In genomic region chr9:107375451-107375850, GRCm38 (mm10) we compare ENCODE assay signal across 15 mouse cellular contexts. TPM values are rescaled to one million over a fixed set of nuclear protein-coding genes. Genes with fewer than 3 reads are reported as not detected.
DNase-seq lines count a peak whose midpoint lies in the region; ATAC-seq and TF ChIP-seq lines count a peak whose summit lies in the region.
"Had no signal": no experiment of that assay in that cellular context is flagged by ENCODE, and none has a peak within 500 bp of the region (broad histone marks: within the 10 kb centered on the region; RNA-seq: fewer than 3 reads in every experiment).

No protein-coding gene starts in this region.

- in situ Hi-C loops in ES-E14 (cut with MboI; ENCODE audit: low sequenced_read_pairs in 2 of 2, unreplicated experiment in 2 of 2): no loop called here

- H3K4me2 ChIP-seq in hindbrain, embryonic 16.5 days (ENCODE audit: low read length): no peak overlapping the region
- H3K4me2 ChIP-seq in liver, embryonic 13.5 days: peak overlapping the region; percentile 36; the same call in 1 of the 2 replicates
- H3K4me2 ChIP-seq: midbrain, embryonic 11.5 days had no signal

- H3K27ac ChIP-seq in hindbrain, embryonic 10.5 days: no peak overlapping the region
- H3K27ac ChIP-seq in hindbrain, embryonic 16.5 days (ENCODE audit: low read depth, low read length): no peak overlapping the region
- no peak overlapping the region for H3K27ac ChIP-seq in ES-Bruce4 (ENCODE audit: insufficient read depth, low read length)
- H3K27ac ChIP-seq in ES-E14 (ENCODE audit: insufficient read depth, low read depth, low read length, poor library complexity, severe bottlenecking): no peak overlapping the region
- no peak overlapping the region for H3K27ac ChIP-seq in liver, embryonic 13.5 days

- H3K4me3 ChIP-seq in hindbrain, embryonic 10.5 days: 0 out of 2 replicates have a peak overlapping the region, but pooled peaks have one; percentile 1
- no peak overlapping the region for H3K4me3 ChIP-seq in hindbrain, embryonic 16.5 days (ENCODE audit: low read length)
- peak overlapping the region; percentile 29 for H3K4me3 ChIP-seq in ES-Bruce4 (ENCODE audit: low read depth, low read length)
- H3K4me3 ChIP-seq in ES-E14 (ENCODE audit: insufficient read depth in 1 of 2, low read depth in 1 of 2, low read length in 2 of 2, poor library complexity in 1 of 2, severe bottlenecking in 1 of 2): peak overlapping the region; percentile 22 to 51; a peak in 2 of 4 replicates
- H3K4me3 ChIP-seq in liver, embryonic 13.5 days (replicated peaks): no peak overlapping the region

- H3K9me3 ChIP-seq in hindbrain, embryonic 10.5 days: no peaks in the 10 kb centered on the region
- no peaks in the 10 kb centered on the region for H3K9me3 ChIP-seq in hindbrain, embryonic 16.5 days (ENCODE audit: control insufficient read depth, low read length)
- H3K9me3 ChIP-seq in ES-Bruce4 (replicated peaks; ENCODE audit: control insufficient read depth, insufficient read depth, low read length, poor library complexity, severe bottlenecking) (no peaks in the 10 kb centered on the region), ES-E14 (ENCODE audit: control insufficient read depth, insufficient read depth, low read depth, low read length) (no peaks in the 10 kb centered on the region)
- H3K9me3 ChIP-seq in liver, embryonic 13.5 days (replicated peaks): no peaks in the 10 kb centered on the region

- H3K36me3 ChIP-seq in hindbrain, embryonic 10.5 days: no peaks in the 10 kb centered on the region
- H3K36me3 ChIP-seq in hindbrain, embryonic 16.5 days (ENCODE audit: control insufficient read depth, insufficient read depth, low read length): no peaks in the 10 kb centered on the region
- H3K36me3 ChIP-seq in ES-Bruce4 (ENCODE audit: control insufficient read depth, insufficient read depth, low read length, poor library complexity, severe bottlenecking) (no peaks in the 10 kb centered on the region), ES-E14 (ENCODE audit: control insufficient read depth, insufficient read depth, low read length, poor library complexity, severe bottlenecking) (no peaks in the 10 kb centered on the region)
- H3K36me3 ChIP-seq in liver, embryonic 13.5 days: no peaks in the 10 kb centered on the region

- WGBS in hindbrain, embryonic 10.5 days: 11% methylated on average over 5 of the region's 5 CpGs
- 12% methylated on average over 5 of the region's 5 CpGs for WGBS in hindbrain, embryonic 16.5 days
- 19% methylated on average over 5 of the region's 5 CpGs for WGBS in liver, embryonic 13.5 days (ENCODE audit: insufficient replicate concordance)

- TF ChIP-seq POLR2A in ES-Bruce4 (IDR thresholded peaks at IDR 0.05; ENCODE audit: insufficient read depth, low read length): no peak

- peak; percentile 35 for DNase-seq in hindbrain, embryonic 10.5 days (ENCODE audit: low spot score)
- peak; percentile 67 for DNase-seq in ES-E14 (ENCODE audit: low read depth, low spot score)
- DNase-seq in liver, embryonic 13.5 days: peak; percentile 72
- no peak for DNase-seq in left cerebral cortex, adult 18-20 months (ENCODE audit: low spot score in 2 of 2)
- DNase-seq in left cerebral cortex, adult 8-10 months (ENCODE audit: low spot score in 2 of 2): no peak
- DNase-seq: cerebellum, adult 11 months; gastrocnemius, postnatal 14 days; kidney, adult 2 months; kidney, postnatal 4 days; lung, adult 18-20 months; lung, postnatal 36 days; right cerebral cortex, postnatal 14 days had no signal

- ATAC-seq in hindbrain, embryonic 16.5 days: no peak
- ATAC-seq in liver, embryonic 13.5 days (ENCODE audit: low read depth): peak; percentile 42

- TF ChIP-seq CTCF in ES-Bruce4 (IDR thresholded peaks at IDR 0.05; ENCODE audit: low read depth, low read length): no peak

- no peak for TF ChIP-seq EP300 in ES-Bruce4 (IDR thresholded peaks at IDR 0.05; ENCODE audit: insufficient read depth, low read depth, low read length)

- peaks cover 40% of the 10 kb centered on the region for H3K4me1 ChIP-seq in hindbrain, embryonic 10.5 days (replicated peaks)
- peaks cover 8% of the 10 kb centered on the region for H3K4me1 ChIP-seq in hindbrain, embryonic 16.5 days (ENCODE audit: control insufficient read depth, insufficient read depth, low read depth, low read length)
- H3K4me1 ChIP-seq in ES-Bruce4 (ENCODE audit: control insufficient read depth, insufficient read depth, low read length) (peaks cover 7% of the 10 kb centered on the region), ES-E14 (ENCODE audit: control insufficient read depth in 2 of 2, insufficient read depth in 2 of 2, low read length in 2 of 2, poor library complexity in 1 of 2) (peaks cover 3 to 17% of the 10 kb centered on the region in 2 experiments; a peak in 2 of 4 replicates)
- peaks cover 59% of the 10 kb centered on the region for H3K4me1 ChIP-seq in liver, embryonic 13.5 days (replicated peaks)

- H3K9ac ChIP-seq in hindbrain, embryonic 16.5 days (ENCODE audit: low read depth, low read length): no peak overlapping the region
- H3K9ac ChIP-seq in ES-Bruce4 (ENCODE audit: low read depth, poor library complexity, severe bottlenecking): no peak overlapping the region
- 0 out of 2 replicates have a peak overlapping the region, but pooled peaks have one; percentile 34 for H3K9ac ChIP-seq in ES-E14 (ENCODE audit: insufficient read depth, low read depth, low read length, poor library complexity, severe bottlenecking)
- H3K9ac ChIP-seq in liver, embryonic 13.5 days: no peak overlapping the region

- H3K27me3 ChIP-seq in hindbrain, embryonic 10.5 days (ENCODE audit: insufficient read depth, poor library complexity, severe bottlenecking): peaks cover 92% of the 10 kb centered on the region
- peaks cover 3% of the 10 kb centered on the region; the same call in 1 of the 2 replicates for H3K27me3 ChIP-seq in hindbrain, embryonic 16.5 days (replicated peaks; ENCODE audit: control insufficient read depth, insufficient read depth, low read length)
- no peaks in the 10 kb centered on the region for H3K27me3 ChIP-seq in ES-Bruce4 (ENCODE audit: control insufficient read depth, insufficient read depth, low read length, poor library complexity, severe bottlenecking)
- peaks cover 71% of the 10 kb centered on the region for H3K27me3 ChIP-seq in liver, embryonic 13.5 days

TF ChIP-seq in ES-E14, 5 proteins besides CTCF, POLR2A, EP300 and RAD21:
- TF ChIP-seq MAFK (IDR thresholded peaks at IDR 0.05; ENCODE audit: insufficient read depth, low read depth, low read length): no peak

RNA-seq across cellular contexts. Expression of gene Cacna2d2, which starts 24.0 kb away (rescaled TPM):
- polyA plus RNA-seq in hindbrain, embryonic 10.5 days (2016; fragmentation: Nextera tagmentation; extraction: Ambion mirVana): 0.87 and 2.9 TPM in 2 replicates
- 8.1 and 9.0 TPM in 2 replicates for polyA plus RNA-seq in hindbrain, embryonic 16.5 days (2015; fragmentation: Nextera tagmentation; extraction: Ambion mirVana)
- polyA plus RNA-seq in ES-Bruce4 (2011; ENCODE audit: insufficient read depth, insufficient read length, low read depth, missing spikeins): 3.2 and 3.9 TPM in 2 replicates
- total RNA-seq in ES-E14 (2012; rRNA removed): 0.85 and 2.4 TPM in 2 replicates
- 0.05 TPM in 1 of 2 replicates, not detected in the other for polyA plus RNA-seq in liver, embryonic 13.5 days (2015; fragmentation: Nextera tagmentation; extraction: Ambion mirVana)
- 10 to 100 TPM; 24.3 to 29.7 TPM for total RNA-seq in left cerebral cortex, adult 18-20 months (2021)
- 10 to 100 TPM; 37.3 to 49.0 (median 44.8) TPM for total RNA-seq in left cerebral cortex, adult 8-10 months (2022)

RNA-seq across cellular contexts. Expression of gene 6430571L13Rik, which starts 35.0 kb away (rescaled TPM):
- polyA plus RNA-seq in hindbrain, embryonic 10.5 days (2016; fragmentation: Nextera tagmentation; extraction: Ambion mirVana): 1.4 and 2.6 TPM in 2 replicates
- polyA plus RNA-seq in hindbrain, embryonic 16.5 days (2015; fragmentation: Nextera tagmentation; extraction: Ambion mirVana): 9.8 and 11.4 TPM in 2 replicates
- 0.30 and 0.43 TPM in 2 replicates for polyA plus RNA-seq in ES-Bruce4 (2011; ENCODE audit: insufficient read depth, insufficient read length, low read depth, missing spikeins)
- 0.45 and 0.95 TPM in 2 replicates for total RNA-seq in ES-E14 (2012; rRNA removed)
- 0.03 and 0.09 TPM in 2 replicates for polyA plus RNA-seq in liver, embryonic 13.5 days (2015; fragmentation: Nextera tagmentation; extraction: Ambion mirVana)
- 1 to 10 TPM; 4.1 to 4.2 TPM for total RNA-seq in left cerebral cortex, adult 18-20 months (2021)
- 1 to 10 TPM; 5.6 to 7.1 (median 6.2) TPM for total RNA-seq in left cerebral cortex, adult 8-10 months (2022)

RNA-seq across cellular contexts. Expression of gene Hemk1, which starts 37.3 kb away (rescaled TPM):
- polyA plus RNA-seq in hindbrain, embryonic 10.5 days (2016; fragmentation: Nextera tagmentation; extraction: Ambion mirVana): 12.1 and 13.4 TPM in 2 replicates
- polyA plus RNA-seq in hindbrain, embryonic 16.5 days (2015; fragmentation: Nextera tagmentation; extraction: Ambion mirVana): 17.5 and 18.7 TPM in 2 replicates
- polyA plus RNA-seq in ES-Bruce4 (2011; ENCODE audit: insufficient read depth, insufficient read length, low read depth, missing spikeins): 8.1 and 11.0 TPM in 2 replicates
- 29.1 and 41.3 TPM in 2 replicates for total RNA-seq in ES-E14 (2012; rRNA removed)
- polyA plus RNA-seq in liver, embryonic 13.5 days (2015; fragmentation: Nextera tagmentation; extraction: Ambion mirVana): 3.6 and 3.8 TPM in 2 replicates
- total RNA-seq in left cerebral cortex, adult 18-20 months (2021): 10 to 100 TPM; 14.7 to 16.8 TPM
- 10 to 100 TPM; 14.9 to 20.6 (median 18.7) TPM for total RNA-seq in left cerebral cortex, adult 8-10 months (2022)

Comparison
In these comparisons a context has a peak if more than half of its experiments do, and no peak if none do; other contexts are left out.
1. H3K4me3 ChIP-seq: peak in hindbrain, embryonic 10.5 days (single experiment), ES-Bruce4 (single experiment) and ES-E14 (2 of 2); none in hindbrain, embryonic 16.5 days (single experiment) and liver, embryonic 13.5 days (single experiment).
2. DNase-seq: peak in hindbrain, embryonic 10.5 days (single experiment), ES-E14 (single experiment) and liver, embryonic 13.5 days (single experiment); none in left cerebral cortex, adult 18-20 months (0 of 2) and left cerebral cortex, adult 8-10 months (0 of 2).